Comparison of ENCODE assay signal across 9 mouse cellular contexts in the genomic region with DNA sequence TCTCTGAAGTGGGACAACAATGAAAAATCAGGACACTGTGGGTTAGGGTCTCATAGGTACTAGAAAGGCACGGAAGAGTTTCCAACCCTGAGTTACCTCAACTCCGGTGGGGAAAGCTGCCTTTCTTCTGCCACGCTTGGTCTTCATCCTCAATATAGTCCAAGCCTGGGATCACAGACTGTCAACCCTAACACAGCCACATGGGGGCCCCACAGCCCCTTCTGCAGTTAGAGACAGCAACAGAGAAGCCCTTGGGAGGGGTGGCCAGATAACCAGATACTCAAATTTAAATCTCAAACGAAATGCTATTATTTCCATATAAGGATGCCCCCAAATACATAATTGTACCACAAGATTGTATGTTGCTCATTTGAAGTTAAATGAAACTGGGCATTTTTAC. TPM values are rescaled to one million over a fixed set of nuclear protein-coding genes. Genes with fewer than 3 reads are reported as not detected.
DNase-seq lines count a peak whose midpoint lies in the region; ATAC-seq lines count a peak whose summit lies in the region.
"Had no signal": no experiment of that assay in that cellular context is flagged by ENCODE, and none has a peak within 500 bp of the region (broad histone marks: within the 10 kb centered on the region; RNA-seq: fewer than 3 reads in every experiment).

No protein-coding gene starts in this region.

- WGBS in heart, embryonic 11.5 days (ENCODE audit: insufficient replicate concordance): 28% methylated on average over 4 of the region's 4 CpGs

- H3K27me3 ChIP-seq in heart, embryonic 11.5 days (ENCODE audit: control insufficient read depth, insufficient read depth, low read length): no peaks in the 10 kb centered on the region
- H3K27me3 ChIP-seq: hindbrain, embryonic 15.5 days had no signal

- H3K27ac ChIP-seq in heart, embryonic 11.5 days (ENCODE audit: low read depth, low read length): peak overlapping the region; percentile 81
- H3K27ac ChIP-seq: hindbrain, embryonic 15.5 days had no signal

- H3K4me3 ChIP-seq in heart, embryonic 11.5 days (ENCODE audit: low read depth, low read length): no peak overlapping the region
- H3K4me3 ChIP-seq: hindbrain, embryonic 15.5 days had no signal

- peaks cover 27% of the 10 kb centered on the region for H3K4me1 ChIP-seq in heart, embryonic 11.5 days (ENCODE audit: control insufficient read depth, insufficient read depth, low read length)

- ATAC-seq in heart, embryonic 11.5 days (replicated peaks; ENCODE audit: insufficient number of reproducible peaks, low FRiP score, low TSS enrichment): no peak

- peak overlapping the region; percentile 56 for H3K4me2 ChIP-seq in heart, embryonic 11.5 days
- H3K4me2 ChIP-seq: hindbrain, embryonic 15.5 days had no signal

- H3K9ac ChIP-seq in heart, embryonic 11.5 days (ENCODE audit: low read depth, low read length): 0 out of 2 replicates have a peak overlapping the region, but pooled peaks have one; percentile 62
- H3K9ac ChIP-seq: hindbrain, embryonic 15.5 days had no signal

- H3K9me3 ChIP-seq in heart, embryonic 11.5 days (replicated peaks; ENCODE audit: control insufficient read depth, low read length): no peaks in the 10 kb centered on the region
- H3K9me3 ChIP-seq: hindbrain, embryonic 15.5 days had no signal

- peak; percentile 36 for DNase-seq in embryo, embryonic 10.5 days (ENCODE audit: low spot score)
- DNase-seq in embryo, embryonic 10 days (ENCODE audit: low spot score): no peak
- peak; percentile 57 for DNase-seq in 416B (ENCODE audit: low read depth)
- DNase-seq in adrenal gland, postnatal 10 days: peak; percentile 76
- peak; percentile 72 to 80 for DNase-seq in kidney, postnatal 25 days
- peak; percentile 82 for DNase-seq in lung, postnatal 10 days
- peak; percentile 39 for DNase-seq in urinary bladder, postnatal 25 days (ENCODE audit: low spot score)

- no peaks in the 10 kb centered on the region for H3K36me3 ChIP-seq in heart, embryonic 11.5 days (ENCODE audit: control insufficient read depth, insufficient read depth, low read length)
- H3K36me3 ChIP-seq: hindbrain, embryonic 15.5 days had no signal

RNA-seq across cellular contexts. Expression of gene Mrvi1, which starts 0.5 kb away (rescaled TPM):
- 10 to 100 TPM; 13.6 to 13.9 TPM for total RNA-seq in adrenal gland, postnatal 10 days (2021)
- polyA plus RNA-seq in heart, embryonic 11.5 days (2014; fragmentation: Nextera tagmentation; extraction: Ambion mirVana): 6.6 and 7.4 TPM in 2 replicates

RNA-seq across cellular contexts. Expression of gene Ctr9, which starts 46.0 kb away (rescaled TPM):
- total RNA-seq in adrenal gland, postnatal 10 days (2021): 10 to 100 TPM; 42.2 to 46.0 TPM
- 46.1 and 53.6 TPM in 2 replicates for polyA plus RNA-seq in heart, embryonic 11.5 days (2014; fragmentation: Nextera tagmentation; extraction: Ambion mirVana)
